Mouse (Mus musculus) frontal cortex, adult (tissue): Measurements from ENCODE around the gene Fbxw11.
A peak's percentile ranks its signal among the peaks of the same experiment; 100 is the strongest.
"Not testable (repeated sequence)": the region's sequence is repeated elsewhere in the genome, so short reads cannot be mapped to it uniquely, and the experiment has no call there.

Source experiments
- ATAC-seq: cut with Nextera tagmentation; 2 replicates; pipeline ENCODE4 v1.9.2; 2017; ENCODE audit warnings: mild to moderate bottlenecking, moderate library complexity, mixed read lengths; ENCODE audit not compliant: low TSS enrichment

Gene Fbxw11

GRCm38 (mm10) chr11:32708739-32709501 lies 66.4 kb downstream of the Fbxw11 start:
- no peak for ATAC-seq

DNA sequence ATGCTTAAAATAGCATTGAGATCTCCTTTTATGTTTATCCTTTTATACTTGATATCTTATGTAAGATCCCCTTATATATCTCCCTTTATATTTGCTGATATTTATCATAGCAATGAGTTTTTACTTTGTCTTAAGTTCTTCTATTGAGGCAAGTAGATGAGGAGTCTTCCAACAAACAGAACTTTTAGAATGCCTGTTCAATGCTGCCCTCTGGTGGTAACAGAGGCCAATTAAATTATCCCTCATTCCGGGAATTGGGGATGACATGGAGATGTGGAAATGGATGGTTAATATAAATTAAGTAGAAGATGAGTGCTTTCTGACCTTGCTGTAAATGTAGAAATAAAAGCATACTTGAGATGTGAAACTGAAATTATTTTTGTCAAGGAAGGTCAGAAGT lies 67.0 kb downstream of the Fbxw11 start:
- ATAC-seq = peak; percentile 45

DNA sequence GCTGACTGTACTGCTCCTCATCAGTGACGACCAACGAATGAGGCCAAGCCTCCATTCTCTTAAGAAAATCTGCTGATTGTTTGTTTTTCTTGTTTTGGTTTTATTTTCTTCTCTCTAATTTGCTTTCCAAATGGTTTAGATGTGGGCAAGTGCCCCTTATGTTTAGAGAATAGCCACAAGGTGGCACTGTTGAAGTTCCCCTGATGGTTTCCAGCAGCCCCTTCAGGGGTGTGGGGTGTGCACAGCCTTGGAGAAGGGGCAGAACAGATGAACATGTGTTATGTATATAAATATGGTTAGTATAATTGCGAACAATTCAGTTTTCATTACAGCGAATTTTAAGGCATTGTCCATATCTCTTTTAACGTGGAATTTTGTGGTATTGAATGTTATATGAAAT lies 71.7 kb downstream of the Fbxw11 start:
- 0 out of 2 replicates have a peak, but pooled peaks have one; percentile 54 for ATAC-seq

DNA sequence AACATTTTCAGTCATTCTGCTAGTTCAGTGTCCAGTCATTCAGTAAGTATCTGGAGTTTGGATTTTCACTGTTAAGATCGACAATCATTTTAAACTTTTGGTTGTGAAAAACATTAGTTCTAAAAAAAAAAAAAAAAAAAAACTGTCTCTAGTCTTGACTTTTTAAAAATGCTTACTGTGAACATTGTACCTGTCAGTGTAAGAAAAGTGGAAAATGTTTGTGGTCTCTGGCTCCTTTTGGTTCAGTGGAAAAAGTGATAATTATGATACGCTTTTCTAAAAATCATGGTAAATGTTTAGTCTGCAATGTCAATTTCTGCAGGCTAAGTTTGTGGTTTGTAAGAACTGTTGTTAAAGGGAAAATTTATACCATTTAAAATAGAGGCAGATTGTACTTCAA lies 72.4 kb downstream of the Fbxw11 start:
- no peak for ATAC-seq

DNA sequence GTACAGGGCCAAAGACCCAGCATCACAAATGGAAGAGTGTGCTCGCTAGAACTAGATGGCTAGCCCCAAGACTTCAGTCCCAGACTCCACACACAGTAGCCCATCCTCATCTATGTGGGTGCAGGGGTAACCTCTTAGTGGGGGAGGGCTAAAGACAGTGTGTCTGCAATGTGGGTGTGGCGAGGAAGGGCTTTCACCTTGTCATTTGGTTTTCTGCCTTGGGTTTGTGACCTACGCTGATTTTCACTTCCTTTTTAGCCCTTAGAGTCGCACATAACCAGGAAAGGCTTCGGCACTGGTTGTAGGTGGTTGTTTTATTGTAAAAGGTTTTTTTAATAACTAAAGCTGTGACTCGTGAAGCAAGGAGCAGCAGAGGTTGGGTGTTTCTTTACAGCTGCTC lies 73.0 kb downstream of the Fbxw11 start:
- ATAC-seq = no peak

DNA sequence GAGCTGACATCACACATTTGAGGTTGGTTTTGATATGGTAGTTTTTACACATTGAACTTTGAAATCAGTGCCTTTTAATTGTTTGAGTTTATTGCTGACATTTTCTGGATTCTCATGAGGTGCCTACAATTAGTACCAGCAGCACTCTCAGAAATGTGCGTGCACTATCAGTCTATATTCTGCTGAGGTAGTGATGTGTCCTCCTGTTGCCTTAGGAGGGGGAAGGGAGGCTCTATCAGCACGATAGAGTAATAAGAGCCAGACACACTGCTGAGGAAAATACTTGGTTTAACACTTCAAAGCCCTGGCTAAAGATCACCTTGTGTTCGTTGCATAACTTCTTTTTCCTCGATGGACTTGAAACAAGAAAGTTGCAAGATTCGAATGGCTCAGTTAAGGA lies 73.4 kb downstream of the Fbxw11 start:
- no peak for ATAC-seq

- no peak for ATAC-seq
Measured at GRCm38 (mm10) chr11:32716876-32717275, 74.4 kb downstream of the Fbxw11 start.

- ATAC-seq = not testable (repeated sequence)
Measured at GRCm38 (mm10) chr11:32717711-32718110, 75.2 kb downstream of the Fbxw11 start.

GRCm38 (mm10) chr11:32718371-32718770 lies 75.8 kb downstream of the Fbxw11 start:
- ATAC-seq = peak; percentile 35; the same call in 1 of the 2 replicates

GRCm38 (mm10) chr11:32718979-32719378 lies 76.5 kb downstream of the Fbxw11 start:
- ATAC-seq = peak; percentile 62

DNA sequence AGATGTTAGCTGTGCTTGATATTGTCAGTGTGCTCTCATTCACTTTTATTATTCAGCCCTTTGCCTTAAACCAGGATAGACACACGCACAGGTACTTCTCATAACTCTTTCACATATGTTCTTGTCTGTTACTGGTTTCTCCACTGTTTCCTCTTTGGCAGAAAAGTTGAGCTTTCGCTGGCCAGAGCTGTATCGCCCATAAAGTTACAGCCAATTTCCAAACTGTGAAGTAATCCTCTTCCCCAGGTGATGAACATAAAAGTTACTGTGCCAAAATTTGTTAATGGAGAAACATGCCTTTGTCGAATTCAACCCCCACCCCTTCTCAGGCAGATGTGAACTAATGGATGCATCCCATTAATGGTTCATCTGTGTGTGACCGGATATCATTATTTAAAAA lies 80.1 kb downstream of the Fbxw11 start:
- no peak for ATAC-seq

DNA sequence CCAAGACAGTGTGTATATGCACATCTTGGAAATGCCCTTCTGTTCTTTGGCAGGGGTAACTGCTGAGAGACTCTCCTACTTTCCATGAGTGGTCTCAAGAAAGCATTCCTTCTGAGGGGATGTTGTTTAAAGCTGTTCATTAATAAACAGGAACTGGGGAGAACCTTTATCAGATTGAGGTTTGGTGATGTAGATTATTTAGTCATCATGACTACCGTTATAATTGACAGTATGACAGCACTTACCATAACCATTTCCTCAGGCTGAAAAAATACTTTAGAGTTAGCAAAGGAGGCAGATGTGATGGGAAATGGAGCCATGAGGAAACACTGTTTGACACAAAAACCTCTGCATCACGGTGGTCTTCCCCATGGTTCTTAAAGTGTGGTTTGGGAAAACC lies 80.8 kb downstream of the Fbxw11 start:
- ATAC-seq = no peak

- no peak for ATAC-seq
Measured at GRCm38 (mm10) chr11:32725171-32725570, 82.6 kb downstream of the Fbxw11 start.

GRCm38 (mm10) chr11:32732467-32732866 lies 89.9 kb downstream of the Fbxw11 start:
- ATAC-seq = 0 out of 2 replicates have a peak, but pooled peaks have one; percentile 29

GRCm38 (mm10) chr11:32733195-32733594 lies 90.7 kb downstream of the Fbxw11 start:
- ATAC-seq = peak; percentile 64

DNA sequence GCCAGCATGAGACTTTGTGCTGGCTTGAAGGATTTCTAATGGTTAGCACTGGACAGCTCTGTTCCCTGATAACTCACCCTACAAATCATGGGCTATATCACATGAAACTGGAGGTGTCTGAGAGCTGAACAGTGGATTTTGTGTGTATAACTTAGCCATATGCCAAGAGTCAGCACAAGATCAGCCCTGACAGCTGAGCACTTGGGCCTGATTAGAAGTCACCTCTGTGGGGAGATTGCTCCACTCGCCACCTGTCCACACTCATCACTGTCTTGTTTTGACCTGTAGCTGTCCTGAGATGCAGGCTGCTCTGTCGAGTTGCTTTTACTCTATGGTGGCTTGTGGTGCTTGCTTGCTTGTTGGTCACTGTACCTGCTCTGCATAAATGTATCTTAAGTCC lies 93.8 kb downstream of the Fbxw11 start:
- ATAC-seq = no peak

GRCm38 (mm10) chr11:32737729-32738128 lies 95.2 kb downstream of the Fbxw11 start:
- ATAC-seq = peak; percentile 66

DNA sequence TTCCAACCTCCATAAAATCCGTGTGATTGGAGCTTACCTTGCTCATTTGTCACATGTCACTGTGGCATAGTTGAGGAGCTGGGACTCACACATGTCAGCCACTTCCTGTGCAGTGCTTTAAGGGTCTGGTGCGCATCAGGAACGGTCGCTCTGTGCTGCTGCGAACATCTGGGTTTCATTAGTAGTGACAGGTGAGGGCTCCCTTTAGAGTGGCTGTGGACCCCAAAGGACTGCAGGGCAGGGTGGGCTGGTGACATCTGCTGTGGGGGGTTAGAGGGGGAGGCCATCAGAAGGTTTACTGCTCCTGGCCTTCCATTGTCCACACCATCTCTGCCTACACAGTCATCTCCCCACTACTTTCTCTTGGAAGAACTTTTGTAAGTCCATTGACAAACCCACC lies 101.4 kb downstream of the Fbxw11 start:
- no peak for ATAC-seq

DNA sequence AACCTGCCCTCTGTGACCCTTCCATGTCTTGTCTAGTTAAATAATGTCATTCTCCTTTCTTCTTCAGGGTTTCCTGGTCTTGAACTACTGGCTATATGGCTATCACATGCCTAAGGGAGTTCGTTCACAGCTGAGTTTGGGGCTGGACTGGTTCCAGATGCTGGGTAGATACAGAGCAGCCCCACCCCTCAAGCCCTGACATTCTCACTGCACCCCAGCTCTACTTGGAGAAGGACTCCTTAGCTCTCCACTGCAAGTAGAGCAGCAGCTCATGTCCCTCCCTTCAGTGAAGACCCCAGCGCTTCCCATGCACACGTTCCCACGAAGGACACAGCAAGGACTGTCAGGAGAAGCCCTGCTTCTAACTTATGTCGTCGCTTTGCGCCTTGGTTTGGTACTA lies 101.9 kb downstream of the Fbxw11 start:
- no peak for ATAC-seq

- ATAC-seq = no peak
Measured at GRCm38 (mm10) chr11:32745466-32745865, 102.9 kb downstream of the Fbxw11 start.

DNA sequence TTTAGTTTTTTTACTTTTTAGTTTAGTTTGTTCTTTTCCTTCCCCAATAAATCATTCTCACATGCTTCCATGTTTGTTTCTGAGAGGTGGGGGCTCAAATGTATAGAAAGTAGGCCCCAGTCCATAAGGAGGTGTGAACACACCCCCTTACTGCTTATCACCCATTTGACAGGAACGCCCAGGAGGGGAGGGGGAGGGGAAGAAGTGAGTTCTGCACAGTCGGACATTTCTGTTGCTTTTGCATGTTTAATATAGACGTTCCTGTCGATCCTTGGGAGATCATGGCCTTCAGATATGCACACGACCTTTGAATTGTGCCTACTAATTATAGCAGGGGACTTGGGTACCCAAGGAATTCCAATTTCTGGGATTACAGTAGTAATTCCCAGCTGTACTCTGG lies 103.5 kb downstream of the Fbxw11 start:
- ATAC-seq = no peak

- ATAC-seq = no peak
Measured at GRCm38 (mm10) chr11:32746475-32746874, 104.0 kb downstream of the Fbxw11 start.

GRCm38 (mm10) chr11:32748800-32749199 lies 106.3 kb downstream of the Fbxw11 start:
- ATAC-seq = no peak
